Mouse (Mus musculus): ENCODE measurements around the gene Plxna2.

DNA sequence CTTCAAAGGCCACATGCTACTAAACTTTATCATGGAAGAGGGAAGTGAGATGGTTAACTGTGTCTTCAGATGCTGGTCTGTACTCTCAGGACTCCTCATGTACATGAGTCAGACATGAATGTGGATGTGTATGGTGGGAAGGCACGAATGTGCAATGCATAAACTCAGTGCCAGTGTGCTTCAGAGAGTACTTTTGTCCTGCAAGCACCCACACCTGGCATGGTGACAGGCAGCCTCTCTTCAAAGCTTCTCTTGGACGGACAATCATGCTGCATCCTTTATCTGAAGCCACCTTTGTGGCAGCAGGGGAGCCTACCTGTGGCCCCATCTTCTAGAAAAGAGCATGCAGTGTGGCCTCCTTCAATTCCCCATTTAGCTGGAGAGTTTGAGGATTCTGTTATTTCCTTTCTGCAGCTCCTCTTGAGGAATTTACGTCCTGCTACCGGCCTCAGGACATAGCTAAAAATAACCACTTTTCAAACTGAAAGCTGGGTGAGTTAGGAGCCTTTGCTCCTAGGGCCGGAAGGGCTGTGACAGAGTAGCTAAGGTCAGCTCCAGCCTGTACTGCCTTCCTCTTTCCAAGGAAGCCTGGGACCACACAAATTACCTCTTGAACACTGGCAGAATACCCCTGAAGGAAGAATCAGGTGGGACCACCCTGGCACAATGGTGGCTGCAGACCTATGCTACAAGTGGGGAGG lies 23.7 kb downstream of the Plxna2 start:
- no peak for TF ChIP-seq CTCF (IDR thresholded peaks at IDR 0.05; ENCODE audit: control insufficient read depth, insufficient read depth, insufficient replicate concordance, low read depth, low read length)
- no peak for TF ChIP-seq POLR2A (IDR thresholded peaks at IDR 0.05; ENCODE audit: control insufficient read depth, low read depth, low read length)

Data from testis, adult 2 months (tissue).